Mouse (Mus musculus): ENCODE results near the gene Cnot6.

Cnot6 gene

GRCm38 (mm10) chr11:49712555-49713335, at the start of gene Cnot6:
Gene Cnot6 (minus strand): TSS chr11:49712723.
- in situ Hi-C loops (cut with MboI, MseI), result no loop called here

- in situ Hi-C loops (cut with MboI, MseI), result no loop called here
These were observed 48.6 kb upstream of the Cnot6 start for GRCm38 (mm10) chr11:49761130-49761529.

- in situ Hi-C loops (cut with MboI, MseI), result no loop called here
These were observed 45.6 kb upstream of the Cnot6 start for GRCm38 (mm10) chr11:49758096-49758495.

GRCm38 (mm10) chr11:49754958-49755665, 42.6 kb upstream of the Cnot6 start:
- in situ Hi-C loops (cut with MboI, MseI), result no loop called here

GRCm38 (mm10) chr11:49746756-49747155, 34.2 kb upstream of the Cnot6 start:
- in situ Hi-C loops (cut with MboI, MseI), result no loop called here

- in situ Hi-C loops (cut with MboI, MseI), result no loop called here
These were observed 33.3 kb upstream of the Cnot6 start for GRCm38 (mm10) chr11:49745839-49746238.

- in situ Hi-C loops (cut with MboI, MseI), result no loop called here
These were observed 32.5 kb upstream of the Cnot6 start for GRCm38 (mm10) chr11:49744981-49745380.

DNA sequence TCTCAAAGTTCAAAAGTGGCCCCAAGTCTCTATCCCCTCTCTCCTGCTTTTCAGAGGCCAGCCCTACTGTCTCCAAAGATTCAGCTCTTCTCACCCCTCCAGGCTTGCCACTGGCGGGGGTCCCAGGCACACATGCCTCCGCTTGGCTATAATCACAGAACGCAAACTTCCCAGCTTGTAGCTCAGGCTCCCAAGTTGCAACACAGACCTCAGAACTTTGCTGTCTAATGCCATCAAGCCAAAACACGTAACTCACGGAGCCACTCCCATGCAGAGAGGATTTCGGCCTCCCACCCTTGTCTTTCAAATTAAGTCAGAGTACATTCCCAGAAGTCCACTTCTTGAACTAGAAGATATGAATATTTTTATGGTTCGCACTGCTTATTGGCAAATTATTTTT, 31.1 kb upstream of the Cnot6 start:
- in situ Hi-C loops (cut with MboI, MseI), result no loop called here

- in situ Hi-C loops (cut with MboI, MseI), result no loop called here
These were observed 29.7 kb upstream of the Cnot6 start for GRCm38 (mm10) chr11:49742248-49742647.

DNA sequence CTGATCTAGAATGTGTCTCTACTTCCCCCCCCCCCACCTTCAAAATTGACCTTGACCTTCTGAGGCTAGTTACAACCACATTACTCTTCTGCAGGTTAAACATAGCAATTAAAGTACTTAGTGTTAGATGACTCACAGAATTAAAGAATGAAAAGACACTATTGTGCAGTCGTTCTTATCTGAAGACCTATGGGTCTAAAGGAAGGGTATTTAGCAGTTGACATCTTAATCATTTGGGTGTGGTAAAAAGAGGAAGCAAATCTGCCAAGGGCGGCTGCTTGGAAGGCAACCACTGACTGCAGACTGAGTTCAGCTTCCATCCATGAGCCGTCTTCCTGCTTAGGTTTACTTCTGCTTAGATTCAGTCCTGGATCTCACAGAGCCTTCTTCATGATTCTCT, 27.3 kb upstream of the Cnot6 start:
- in situ Hi-C loops (cut with MboI, MseI), result no loop called here

DNA sequence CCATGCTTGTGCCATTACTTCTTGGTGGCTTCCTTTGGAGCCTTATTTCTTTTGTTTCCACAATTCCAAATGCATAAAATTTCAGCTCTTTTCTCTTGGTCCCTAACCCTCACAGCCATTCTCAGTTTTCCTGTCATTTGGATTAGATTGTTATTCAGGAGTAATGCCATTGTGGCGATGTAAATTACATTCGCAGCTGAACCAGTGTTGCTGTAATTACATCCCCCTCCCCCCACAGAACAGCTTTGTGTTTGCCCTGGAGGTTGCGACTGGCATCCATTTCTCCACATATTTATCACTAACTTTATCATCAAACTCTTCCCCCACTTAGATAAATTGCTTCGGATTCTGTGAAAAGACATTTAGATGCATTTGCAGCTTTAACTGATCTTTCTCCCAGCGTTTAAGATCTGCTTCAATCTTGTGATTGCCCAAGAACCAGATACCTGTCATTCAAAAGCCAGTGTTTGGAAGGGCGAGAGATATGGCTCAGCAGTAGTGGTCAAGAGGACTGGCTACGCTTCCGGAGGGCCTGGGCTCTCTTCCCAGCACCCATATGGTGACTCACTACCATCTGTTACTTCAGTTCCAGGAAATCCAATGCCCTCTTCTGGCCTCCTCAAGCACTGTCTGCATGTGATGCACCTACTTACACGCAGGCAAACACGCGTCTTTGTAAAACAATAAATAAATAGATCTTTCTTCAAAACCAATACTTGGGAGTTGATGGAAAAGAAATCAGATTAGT, 26.3 kb upstream of the Cnot6 start:
- in situ Hi-C loops (cut with MboI, MseI), result no loop called here

DNA sequence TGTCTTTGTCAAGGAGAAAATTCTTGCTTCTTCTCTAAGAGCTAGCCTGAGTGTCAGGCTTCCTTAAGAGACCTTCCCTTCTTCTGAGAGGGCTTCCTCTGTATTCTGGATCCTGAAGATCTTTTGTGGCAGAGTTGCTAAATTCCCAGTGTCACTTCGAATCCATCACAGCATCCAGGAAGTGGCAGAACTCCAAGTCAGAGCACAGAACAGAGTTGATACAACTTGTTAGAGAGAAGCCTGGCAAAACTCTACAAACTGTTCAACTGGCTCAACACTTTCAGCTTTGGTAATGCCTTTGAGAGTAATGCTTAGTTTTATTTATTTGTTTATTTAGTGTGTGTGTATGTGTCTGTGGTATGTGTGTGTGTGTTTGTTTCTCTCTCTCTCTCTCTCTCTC, 25.1 kb upstream of the Cnot6 start:
- in situ Hi-C loops (cut with MboI, MseI), result no loop called here

DNA sequence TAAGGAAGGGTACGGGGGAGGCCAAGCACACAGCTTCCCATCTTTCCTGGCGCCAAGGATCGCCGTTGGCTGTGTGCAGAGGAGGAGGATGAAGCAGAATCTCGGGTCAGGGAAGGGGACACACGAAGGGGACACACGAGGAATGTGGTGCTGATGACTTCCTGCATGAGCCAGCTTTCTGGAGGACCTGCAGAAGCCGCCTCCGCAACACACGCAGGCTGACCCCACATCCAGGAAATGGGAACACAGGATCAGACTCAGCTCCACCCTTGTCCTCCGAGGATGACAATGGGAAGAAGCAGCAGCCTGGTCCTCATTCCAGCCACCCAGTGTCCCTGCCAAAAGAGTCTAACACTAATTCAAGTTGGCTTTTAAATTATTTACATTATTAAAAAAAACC, 22.2 kb upstream of the Cnot6 start:
- in situ Hi-C loops (cut with MboI, MseI), result no loop called here

DNA sequence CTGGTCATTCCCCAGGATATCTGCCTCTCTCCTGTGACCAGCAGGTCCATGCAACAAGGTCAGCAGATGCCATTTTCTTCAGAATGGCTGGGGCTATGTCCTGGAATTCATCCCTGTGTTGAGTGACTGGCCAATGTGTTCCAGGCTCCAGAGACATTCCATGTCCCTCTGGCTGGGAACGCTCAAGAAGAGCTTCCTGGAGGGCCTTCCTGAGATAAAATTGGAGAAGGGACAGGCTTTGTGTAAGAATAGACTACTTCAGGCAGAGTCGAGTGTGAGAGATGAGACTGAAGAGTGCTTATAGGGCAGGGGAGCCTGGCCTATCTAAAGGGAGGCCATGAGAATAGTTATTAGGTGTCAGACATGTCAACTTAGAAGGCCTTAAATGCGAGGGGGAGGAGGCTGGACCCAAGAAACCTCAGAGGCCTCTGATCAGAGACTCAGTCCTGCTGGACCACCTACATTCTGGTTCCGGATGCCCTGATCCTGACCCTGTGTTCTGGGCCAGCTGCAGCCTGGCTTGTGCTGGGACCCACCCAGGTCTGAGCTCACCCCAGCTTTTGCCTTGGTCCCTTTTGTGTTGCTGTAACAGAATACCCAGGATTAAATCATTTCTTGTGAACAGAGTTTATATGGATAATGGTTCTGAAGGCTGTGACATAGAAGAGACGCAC, 17.9 kb upstream of the Cnot6 start:
- in situ Hi-C loops (cut with MboI, MseI), result no loop called here

DNA sequence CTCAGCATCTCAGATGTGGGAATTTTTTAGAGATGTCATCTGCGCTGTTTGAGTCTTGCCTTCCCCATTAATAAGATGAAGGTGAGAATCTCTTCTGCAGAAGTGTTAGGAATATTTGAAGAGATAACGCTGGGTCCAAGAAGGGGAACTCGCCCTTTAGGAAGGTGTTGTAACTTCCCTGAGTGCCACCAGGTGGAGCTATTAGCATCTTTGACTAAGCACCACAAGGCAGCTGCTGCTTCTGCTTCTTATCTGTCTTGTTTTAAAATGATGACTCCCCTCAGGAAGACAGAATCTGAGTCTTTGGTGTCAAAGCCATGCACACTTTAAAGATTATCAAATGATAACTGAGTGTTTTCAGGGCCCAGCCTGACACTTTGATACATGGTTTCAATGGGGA, 15.4 kb upstream of the Cnot6 start:
- in situ Hi-C loops (cut with MboI, MseI), result no loop called here

GRCm38 (mm10) chr11:49726800-49727199, 14.3 kb upstream of the Cnot6 start:
- in situ Hi-C loops (cut with MboI, MseI), result no loop called here

GRCm38 (mm10) chr11:49724676-49725075, 12.2 kb upstream of the Cnot6 start:
- in situ Hi-C loops (cut with MboI, MseI), result no loop called here

- in situ Hi-C loops (cut with MboI, MseI), result no loop called here
These were observed 10.8 kb upstream of the Cnot6 start for GRCm38 (mm10) chr11:49723281-49723680.

DNA sequence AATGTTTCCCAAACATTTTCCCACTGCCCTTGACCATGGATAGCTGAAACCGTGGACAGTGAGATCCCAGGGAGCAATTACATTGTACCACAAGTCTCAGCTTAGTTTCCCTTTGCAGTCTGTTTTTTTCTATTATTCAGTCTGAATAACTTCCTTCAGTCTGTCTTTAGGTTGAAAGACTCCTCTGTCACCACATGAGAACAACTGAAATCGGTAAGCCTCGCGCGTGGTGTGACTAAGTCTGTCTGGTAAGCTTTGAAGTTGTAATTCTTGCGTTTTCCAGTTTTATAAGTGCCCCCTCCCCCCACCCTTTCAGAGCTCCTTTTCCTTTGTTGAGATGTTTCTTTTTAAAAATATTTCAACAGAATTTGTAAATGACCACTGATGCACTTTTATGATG, 10.2 kb upstream of the Cnot6 start:
- in situ Hi-C loops (cut with MboI, MseI), result no loop called here

DNA sequence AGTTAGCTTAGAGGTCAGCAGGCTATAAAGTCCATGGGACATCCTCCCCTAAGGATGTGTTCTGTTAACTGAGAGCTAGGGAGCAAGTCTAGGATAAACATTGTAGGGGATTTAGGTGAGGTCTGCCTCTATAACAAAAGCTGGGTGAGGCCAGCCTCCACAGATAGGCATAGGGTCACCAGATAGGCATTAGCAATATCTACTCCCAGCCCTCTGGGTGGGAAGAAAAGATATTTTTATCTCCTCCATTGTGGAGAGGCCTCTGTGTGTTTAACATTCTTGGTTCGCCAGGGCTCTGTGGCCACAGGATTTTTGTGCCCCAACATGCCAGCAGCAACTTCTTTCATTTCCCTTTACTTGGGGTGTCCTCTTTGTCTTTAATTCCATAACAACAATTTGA, 8.8 kb upstream of the Cnot6 start:
- in situ Hi-C loops (cut with MboI, MseI), result no loop called here

GRCm38 (mm10) chr11:49719466-49720151, 7.1 kb upstream of the Cnot6 start:
- in situ Hi-C loops (cut with MboI, MseI), result no loop called here
